Mouse (Mus musculus): Measurements from ENCODE around the gene Ntn1.

The Ntn1 gene

DNA sequence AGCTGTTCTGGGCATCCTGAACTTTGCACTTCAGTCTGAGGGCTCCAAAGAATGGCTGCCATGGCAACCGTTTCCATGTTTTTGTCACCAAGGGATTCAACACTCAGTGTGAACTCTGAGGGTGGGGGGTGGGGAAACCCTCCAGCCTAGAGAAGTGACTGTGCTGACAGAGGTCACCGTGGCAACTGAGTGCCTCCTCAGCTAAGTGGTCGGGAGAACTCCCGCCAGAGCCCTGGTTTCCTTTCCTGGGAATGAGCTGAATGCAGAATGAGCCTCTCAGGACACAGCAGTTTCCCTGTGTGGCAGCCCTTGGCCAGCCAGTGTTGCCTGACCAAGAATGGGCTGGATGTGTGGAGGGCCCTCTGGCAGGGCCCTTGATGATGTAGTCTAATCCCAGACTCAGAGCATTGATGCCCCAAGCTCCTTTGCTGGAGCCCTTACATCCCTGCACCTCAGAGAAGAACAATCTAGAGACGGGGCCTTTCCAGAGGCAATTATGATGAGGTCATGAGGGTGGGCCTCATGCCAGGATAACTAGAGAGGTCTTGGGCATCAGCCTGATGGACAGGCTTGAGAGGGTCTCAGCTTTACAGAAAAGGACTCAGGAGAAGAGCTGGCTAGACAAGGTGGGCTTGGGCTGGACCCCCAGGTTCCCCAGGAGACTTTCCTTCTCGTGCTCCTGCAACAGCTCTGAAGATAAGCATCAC is 185.3 kb downstream of the Ntn1 start:
- no peak for DNase-seq (ENCODE audit: extremely low read depth, low read depth)

DNA sequence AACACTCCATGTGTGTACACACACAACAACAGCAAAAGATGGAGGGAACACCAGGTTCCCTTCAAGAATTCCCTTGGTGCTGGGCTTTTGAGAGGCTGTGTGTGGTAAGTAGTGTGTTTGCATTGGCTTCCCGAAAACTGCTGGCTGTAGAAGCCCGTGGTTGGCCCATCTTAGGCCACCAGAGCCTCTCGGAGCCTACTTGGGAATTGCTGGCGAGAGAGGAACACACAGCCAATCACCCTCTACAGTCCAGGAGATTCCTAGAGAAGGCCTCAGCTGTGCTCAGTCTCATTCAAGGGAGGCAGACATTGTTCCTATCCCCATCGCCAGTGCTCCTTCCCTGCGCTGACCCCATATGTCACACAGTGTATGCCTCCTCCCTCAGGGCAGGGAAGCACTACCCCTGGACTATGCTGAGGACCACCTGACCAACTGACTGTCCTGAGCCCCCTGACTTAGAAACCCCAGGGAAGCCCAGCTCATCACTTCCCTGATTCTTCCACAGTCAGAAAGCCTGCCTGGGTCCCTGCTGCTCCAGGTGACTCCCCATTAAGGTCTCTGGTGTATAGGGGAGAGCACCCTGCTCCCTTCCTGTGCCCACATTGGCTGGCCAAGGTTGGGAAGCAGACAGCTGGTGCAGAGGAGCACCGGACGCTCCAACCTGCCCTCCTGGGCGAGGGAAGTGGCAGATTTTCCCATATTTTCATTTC is 186.0 kb downstream of the Ntn1 start:
- DNase-seq (ENCODE audit: extremely low read depth, low read depth): no peak

DNA sequence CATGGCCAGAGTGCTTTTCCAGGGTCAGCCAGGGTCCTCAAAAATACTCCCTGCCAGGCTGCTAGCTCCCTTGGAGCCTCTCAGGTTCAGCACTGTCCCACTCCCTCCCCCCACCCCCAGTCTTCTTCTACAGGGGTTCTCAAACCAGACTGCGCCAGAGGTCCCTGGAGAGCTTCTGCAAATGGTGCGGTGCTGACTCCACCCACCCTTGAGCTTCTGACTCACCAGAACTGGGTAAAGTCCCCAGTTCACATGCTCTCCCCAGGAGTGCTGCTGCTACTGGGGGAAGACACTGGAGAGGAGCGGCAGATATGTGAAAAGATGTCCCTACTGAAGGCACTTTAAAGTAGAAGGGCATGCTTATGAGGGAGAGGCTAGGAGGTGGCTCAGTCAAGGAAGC is 186.7 kb downstream of the Ntn1 start:
- no peak for DNase-seq (ENCODE audit: extremely low read depth, low read depth)

DNA sequence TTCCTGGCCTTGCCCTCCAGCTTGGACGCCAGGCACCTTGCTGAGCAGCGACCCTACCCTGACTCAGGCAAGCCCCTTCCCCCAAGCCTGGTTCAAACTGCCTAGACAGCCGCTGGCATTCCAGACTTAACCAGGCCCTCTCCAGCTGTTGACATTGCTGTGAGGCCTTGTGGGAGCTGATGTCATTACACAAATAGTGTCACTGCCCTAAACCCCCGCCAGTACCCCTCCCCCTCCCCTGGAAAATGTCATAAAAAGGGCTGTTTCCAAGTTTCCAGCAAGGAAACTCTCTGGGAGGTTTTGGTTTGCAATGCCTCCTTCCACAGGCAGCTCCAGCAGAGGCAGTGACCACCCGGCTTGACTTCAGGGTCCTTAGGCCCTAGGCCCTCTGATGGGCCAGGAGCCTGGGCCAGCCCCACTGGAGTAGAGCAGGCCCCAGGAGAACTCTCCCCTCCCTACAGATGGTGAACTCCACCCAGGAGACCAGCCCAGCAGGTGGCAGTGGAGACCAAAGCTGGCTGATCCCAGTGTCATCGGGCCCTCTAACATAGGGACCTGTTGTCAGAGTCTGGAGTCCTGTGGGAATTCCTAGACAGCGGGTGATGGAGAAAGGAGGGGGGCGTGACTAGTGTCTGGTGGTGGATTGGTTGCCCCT is 188.6 kb downstream of the Ntn1 start:
- no peak for DNase-seq (ENCODE audit: extremely low read depth, low read depth)

DNA sequence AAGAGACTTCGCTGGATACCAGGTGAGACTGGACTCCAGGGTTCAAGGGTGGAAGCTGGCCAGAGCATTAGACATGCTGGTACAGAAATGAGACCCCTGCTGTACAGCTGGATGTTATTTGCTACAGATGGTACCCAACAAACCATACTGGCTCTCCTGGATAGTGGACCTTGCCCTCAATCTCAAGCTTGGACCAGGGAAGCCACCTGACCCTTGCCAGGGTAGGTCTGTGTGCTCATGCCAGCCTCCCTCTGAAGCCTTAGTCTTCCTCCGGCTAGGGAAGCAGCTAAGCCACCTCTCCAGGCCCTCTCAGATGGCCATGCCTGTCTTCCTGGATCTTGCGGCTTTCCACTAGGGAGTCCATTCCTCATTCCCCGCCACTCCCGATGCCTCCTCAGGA is 189.9 kb downstream of the Ntn1 start:
- DNase-seq (ENCODE audit: extremely low read depth, low read depth): no peak

DNA sequence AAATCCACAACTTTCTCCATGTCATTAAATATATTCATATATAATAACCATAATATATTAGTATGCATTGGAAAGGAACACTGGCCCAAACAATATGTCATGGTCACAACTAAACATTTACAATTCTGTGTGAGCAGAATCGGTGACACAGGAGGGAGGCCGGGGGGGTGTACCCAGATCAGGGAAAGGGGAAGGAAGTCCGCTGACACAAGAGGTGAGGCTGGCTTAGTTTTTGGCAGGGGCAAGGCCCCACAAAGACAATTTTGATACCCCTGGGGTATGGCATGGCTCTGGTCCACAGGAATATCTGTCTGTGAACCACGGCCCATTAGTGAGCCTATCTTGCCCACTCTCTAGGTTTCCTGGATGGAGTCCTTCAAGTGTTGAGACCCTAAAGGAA is 191.1 kb downstream of the Ntn1 start:
- DNase-seq (ENCODE audit: extremely low read depth, low read depth): no peak

DNA sequence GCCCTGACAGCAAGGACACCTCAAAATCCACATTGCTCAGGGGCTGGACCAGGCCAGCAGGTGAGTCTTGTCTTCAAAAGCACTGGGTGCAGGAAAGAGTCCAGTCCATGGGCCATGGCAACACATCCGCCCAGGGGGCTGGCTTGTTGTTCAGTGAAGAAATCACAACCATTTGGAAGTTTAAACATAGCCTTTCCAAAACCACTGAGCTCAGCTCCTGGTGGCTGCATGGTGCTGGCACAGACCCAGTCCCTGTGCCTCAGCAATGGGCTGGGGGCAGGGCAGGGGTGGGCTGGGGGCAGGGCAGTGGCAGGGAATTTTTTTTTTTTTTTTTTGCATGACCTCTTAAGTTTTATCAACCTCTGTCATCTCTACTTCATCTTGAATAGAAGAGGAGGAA is 192.0 kb downstream of the Ntn1 start:
- no peak for DNase-seq (ENCODE audit: extremely low read depth, low read depth)

DNA sequence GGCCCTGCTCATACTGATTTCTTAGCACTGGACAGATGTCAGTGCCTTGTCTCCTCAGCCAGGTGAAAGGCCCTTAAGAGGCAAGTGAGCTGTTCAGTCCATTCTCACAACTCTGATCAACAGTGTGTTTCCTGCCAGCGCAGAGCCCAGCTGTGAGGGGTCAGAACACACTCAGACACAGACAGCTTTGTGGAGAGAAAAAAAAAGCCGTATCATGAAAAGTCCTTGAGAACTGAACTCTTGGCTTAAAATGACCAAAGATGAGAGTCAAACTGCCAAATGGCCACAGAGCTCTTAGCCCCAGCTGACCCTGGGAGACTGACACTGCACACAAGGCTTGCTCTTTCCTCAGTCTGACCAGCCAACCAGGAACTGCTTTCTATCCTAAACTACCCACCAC is 192.6 kb downstream of the Ntn1 start:
- DNase-seq (ENCODE audit: extremely low read depth, low read depth): no peak

DNA sequence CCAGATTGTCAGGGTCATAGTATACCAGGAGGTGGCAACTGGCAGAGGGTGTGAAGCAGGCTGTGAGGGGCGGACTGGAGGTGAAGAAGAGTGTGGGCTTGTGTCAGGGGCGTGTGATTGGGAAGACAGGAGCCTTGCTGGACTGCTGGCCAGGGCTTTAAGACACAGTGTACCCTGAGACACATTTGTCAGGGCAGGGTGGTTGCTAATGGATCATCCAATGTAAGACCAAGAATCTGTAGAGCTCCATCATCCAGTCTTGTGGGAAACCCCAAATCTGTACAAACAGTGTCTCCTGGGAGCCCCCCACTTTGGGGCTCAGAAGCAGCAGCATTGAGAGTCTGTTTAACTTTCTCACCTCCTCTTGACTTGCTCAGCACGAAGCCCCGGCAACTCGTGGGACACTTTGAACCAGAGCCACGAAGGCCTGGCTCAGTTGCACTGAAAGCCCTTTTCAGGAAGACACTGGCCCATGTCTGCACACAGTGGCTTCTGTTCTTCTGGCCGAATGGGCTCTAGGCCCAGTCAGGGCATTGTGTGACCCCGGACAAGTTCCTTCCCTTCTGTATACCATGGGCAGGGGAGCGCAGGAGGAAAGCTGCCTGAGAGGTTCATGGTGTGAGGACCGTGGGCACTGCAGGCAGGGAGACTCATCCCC is 194.9 kb downstream of the Ntn1 start:
- DNase-seq (ENCODE audit: extremely low read depth, low read depth): no peak

DNA sequence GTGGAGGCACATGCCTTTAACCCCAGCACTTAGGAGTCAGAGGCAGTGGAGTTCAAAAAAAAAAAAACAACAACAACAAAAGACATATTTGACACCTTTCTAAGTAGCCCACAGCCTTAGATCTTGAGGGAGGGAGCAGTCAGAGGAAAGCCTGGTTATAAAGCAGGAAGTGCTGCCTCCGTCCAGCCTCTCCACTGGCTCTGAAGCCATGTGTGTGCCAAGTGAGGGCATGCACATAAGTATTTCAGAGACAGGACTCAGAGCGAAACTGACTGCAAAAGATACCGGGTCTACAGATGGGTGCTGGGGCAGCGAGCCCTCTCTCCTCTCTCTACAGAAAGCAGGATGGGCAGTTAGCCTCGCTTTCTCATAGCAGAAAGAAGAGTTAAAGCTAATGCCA is 196.2 kb downstream of the Ntn1 start:
- DNase-seq (ENCODE audit: extremely low read depth, low read depth): no peak

DNA sequence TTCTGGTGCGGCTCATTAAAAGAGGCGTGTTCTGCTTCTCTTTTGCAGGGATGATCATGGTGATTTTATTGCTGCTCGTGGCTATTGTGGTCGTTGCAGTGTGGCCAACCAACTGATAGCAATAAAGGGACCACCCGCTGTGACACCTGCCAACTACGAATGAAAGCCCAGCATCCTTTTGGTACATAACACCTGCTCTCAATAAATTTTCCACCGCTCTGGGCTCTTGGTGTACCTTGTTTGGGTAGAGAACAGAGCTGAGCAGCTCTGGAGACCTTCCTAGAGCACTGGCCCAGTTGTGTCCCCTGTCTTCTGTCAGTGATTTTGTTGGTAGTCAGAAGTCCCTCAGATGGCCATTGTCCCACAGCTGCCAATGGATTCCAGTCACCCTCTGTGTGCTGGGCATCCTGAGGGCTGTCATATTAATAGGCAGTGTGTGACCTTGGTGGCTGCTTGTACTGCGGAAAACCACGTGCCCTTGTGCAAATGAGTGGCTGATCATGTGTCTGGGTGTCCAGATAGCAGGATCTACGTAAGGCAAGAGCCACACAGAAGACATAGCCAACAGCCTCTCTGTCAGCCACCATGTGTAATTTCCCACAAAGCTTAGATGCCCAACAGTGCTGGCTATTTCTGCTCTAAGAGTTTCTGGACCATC is 196.8 kb downstream of the Ntn1 start:
- DNase-seq (ENCODE audit: extremely low read depth, low read depth): no peak

DNA sequence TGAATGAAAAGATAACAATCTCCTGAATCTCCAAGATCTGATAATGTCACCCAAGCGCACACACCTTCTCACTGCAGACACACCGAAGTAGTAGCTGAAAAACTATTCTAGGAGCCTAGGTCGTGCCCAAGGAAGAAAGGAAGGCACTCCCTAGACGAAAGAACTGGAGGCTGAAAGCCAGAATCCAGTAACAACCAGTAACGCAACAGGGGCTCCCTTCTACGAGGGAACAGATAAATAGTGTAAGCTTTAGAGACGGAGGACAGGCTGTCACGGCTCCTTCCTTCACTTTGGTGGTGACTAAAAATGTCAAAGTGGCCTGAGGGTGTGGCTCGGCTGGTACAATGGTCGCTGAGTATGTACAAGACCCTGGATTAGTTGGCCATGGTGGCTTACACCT is 198.1 kb downstream of the Ntn1 start:
- DNase-seq (ENCODE audit: extremely low read depth, low read depth): no peak

DNA sequence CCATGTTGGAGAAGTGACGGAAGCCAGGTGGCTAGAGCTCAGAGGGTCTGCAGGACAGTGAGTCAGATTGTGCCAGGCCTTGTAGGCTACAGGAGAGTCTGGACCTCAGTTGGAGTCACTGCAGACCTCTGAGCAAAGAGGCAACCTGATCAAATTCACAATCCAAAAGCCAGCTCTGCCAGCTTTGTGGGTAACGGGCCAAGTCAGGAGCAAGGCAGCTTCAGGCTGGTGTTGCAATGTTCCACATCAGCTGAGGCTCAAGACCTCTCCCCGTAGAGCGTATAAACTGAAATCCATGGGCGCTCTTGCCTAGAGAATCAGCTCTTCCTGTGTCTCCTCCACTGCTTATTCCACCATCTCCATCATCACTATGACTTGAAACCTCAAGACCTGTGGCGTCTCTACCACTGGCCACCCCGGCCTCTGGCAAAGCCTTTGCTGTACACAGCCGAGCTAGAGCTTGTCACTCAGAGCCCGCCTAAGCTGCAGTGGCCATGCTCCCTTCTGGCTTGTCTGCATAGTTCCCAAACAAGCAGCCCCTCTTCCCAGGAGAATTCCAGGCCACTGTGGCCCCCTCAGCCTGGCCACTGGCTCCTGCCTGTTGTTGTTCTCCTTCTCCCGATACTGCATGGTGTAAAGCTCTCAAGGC is 198.7 kb downstream of the Ntn1 start:
- no peak for DNase-seq (ENCODE audit: extremely low read depth, low read depth)

DNA sequence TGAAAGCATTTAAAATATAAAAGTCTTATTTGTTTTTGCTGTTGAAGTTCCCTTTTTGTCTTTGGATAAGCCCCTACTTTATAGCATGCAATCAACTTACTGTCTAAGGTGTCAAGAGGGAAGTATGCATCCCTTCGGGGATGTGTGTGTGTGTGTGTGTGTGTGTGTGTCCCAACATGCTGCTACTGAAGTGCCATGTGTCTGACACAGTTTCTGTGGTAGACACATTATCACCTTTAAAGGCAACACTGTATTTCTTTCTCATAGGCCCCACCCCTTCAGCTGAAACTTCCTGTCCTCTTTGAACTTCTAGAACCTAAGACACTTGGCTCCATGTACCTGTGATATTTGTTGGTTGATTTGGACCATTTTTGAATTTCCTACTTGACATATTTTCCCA is 199.6 kb downstream of the Ntn1 start:
- DNase-seq (ENCODE audit: extremely low read depth, low read depth): no peak

DNA sequence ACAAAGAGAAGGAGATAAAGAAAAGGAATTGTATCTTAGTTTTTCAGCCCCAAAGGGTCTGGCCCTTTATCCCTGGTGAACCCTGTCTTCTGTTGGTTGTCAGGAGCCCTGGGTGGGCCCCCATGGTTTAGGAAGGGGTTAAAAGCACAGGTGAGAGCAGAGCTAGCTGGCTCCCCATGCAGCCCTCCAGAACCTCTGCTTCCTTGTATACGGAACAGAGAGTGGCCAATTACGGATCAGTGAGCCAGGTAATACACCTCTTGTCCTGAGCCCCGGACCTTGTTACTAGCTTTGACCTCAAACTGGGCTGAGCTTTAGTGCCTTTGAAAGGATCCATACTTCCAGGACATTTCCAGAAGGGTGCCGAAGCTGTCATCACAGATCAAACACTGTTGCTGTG is 200.1 kb downstream of the Ntn1 start:
- DNase-seq (ENCODE audit: extremely low read depth, low read depth): no peak

DNA sequence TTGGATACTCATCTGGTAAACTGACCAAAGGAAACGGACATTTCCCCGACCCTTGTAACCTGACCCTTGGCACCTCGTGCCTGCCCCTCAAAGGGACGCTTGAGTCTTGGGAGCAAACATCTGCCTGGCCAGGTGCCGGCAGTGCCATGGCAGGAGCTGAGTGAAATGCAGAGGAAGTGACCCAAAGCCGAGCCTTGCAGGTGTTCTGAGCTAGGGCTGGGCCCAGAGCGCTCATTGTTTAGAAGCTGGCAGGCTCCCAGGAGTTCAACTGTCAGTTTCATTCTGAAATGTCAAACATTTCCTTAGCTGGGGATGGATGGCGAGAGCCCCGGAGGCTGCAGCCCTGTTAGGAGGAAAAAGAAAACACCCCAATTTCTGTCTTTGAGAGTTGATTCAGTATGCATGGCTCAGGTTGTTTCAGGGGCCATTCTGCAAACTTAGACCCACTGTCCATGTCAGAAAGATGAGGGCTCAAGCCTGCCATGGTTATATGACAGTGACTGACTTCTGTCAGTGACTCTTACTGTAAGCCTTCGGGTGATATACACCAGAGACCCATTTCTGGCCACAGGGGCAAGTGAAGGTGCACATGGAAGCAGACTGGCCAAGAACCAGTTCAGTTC is 200.7 kb downstream of the Ntn1 start:
- DNase-seq (ENCODE audit: extremely low read depth, low read depth): no peak

DNA sequence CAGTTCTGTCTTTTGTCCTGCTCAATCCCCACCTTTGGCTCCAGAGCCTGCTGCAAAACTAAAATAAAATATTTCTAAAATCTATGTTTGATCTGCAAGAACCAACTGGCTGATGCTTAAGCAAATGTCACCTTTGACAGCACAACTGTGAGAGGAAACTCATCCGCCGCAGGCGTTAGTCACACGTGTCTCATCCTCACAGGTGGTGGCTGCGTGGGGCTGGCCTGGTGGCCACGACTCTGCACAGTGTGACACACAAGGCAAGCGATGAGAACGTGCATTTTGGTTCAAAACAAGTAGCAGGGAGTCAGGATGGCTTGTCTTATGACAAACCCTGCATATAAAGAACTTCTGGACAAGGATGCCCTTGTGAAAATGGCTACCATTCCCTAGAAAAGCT is 201.5 kb downstream of the Ntn1 start:
- DNase-seq (ENCODE audit: extremely low read depth, low read depth): no peak

DNA sequence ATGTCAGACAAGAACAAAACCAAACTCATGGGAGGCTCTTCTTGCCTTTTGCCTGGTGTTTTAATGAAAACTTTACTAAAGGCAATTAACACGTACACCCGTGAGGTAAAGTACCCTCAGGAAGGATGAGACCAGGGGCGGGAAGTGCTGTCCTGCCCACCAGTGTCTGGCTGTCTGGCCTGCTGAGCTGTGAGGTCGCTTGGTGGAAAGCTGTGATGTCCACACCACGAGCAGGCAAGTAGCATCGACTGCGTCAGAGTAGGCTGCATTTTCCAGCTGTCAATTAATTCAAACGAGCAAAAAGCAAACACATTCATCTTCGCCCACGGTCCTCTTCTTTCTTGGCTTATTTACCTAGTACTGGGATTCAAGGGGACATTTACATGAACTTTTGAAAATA is 201.9 kb downstream of the Ntn1 start:
- DNase-seq (ENCODE audit: extremely low read depth, low read depth): no peak

DNA sequence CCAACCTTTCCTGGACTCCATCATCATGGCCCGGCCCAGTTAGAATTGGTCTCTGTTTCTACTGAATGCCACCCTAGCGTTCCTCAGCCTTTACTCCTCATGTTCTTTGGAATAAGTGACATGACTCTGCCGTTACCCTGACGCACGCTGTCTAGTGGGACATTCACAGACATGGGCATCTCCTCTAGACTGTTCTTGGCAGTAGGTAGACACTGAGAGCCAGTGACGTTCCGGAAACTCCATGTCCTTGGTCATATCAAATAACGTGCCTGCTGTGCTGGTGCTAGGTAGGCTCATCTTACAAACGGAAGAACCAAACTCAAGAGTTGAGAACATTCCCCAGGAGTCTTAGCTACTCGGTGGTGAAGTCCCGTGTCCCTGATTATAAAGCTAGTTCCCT is 203.2 kb downstream of the Ntn1 start:
- DNase-seq (ENCODE audit: extremely low read depth, low read depth): no peak

DNA sequence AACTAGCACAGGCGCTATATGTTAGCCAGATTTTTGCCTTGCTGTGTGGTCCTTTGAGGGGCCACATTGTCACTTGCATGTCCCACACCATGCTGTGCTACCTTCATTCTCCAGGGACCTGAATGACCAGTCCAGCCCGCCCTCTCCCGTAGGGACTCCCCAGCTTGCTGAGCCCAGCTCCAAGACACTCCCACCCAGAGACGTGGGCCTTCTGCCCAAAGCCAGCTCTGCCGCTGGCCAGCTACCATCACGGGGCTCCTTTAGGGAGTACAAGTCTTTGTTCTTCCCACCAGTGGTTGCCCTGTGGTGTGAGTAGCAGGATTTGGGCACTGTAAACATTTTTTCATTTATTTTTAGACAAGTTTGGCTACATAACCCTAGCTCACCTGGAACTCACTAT is 204.1 kb downstream of the Ntn1 start:
- no peak for DNase-seq (ENCODE audit: extremely low read depth, low read depth)

DNA sequence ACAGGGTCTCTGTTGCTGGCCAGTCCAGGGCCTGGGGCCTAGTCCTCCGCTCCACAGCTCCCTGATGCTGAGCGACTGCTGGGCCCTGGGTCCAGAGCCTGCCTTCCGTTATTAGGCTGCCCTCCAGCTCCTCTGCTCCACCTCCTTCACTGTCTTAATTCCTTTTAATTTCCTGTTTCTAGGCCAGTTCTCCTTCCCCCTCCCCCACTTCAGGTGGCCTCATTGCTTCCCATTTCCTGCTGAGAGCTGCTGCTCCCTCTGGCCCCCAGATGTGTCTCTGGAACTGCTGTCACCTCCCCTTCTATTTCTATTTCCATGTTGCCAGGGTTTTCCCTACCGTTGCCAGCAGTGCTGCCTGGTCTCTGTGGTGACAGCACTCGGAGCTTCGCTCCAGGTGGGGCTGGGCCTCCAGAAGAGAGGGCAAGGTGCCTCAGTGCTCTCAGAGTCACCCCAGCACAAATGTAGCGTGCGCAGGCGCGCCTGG is 204.9 kb downstream of the Ntn1 start:
- no peak for DNase-seq (ENCODE audit: extremely low read depth, low read depth)

All from MEL-GATA-1-ER (cell line).